Mouse (Mus musculus): ENCODE data around the gene Pnpla7.

DNA sequence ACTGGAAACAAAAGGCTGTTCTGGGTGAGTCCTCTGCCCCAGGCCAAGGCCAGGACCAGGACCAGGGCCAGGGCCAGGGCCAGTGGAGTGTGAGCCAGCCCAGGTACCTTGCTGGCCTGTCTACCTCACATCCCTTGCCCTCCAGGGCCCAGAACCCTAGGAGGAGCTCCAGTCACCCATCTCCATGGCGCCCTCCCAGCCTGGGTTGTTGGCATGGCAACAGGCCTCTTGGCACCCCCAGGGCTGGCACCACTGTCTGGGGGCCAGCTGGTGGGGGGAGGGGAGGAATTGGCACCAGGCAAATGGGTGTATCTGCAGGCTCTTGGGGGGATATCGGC is 79.2 kb downstream of the Pnpla7 start:
- TF ChIP-seq CTCF (conservative IDR thresholded peaks at IDR 0.05; ENCODE audit: low read length) (no peak), NANOG (IDR thresholded peaks at IDR 0.05; ENCODE audit: borderline replicate concordance, low read length) (no peak)
